Mouse (Mus musculus) heart, postnatal 0 days (tissue): ENCODE data around the gene Pik3ap1.

Experiments used
- CTCF ChIP-seq: IDR thresholded peaks from 2 replicates; pipeline ENCODE4 v1.5.1; 2016; ENCODE audit warnings: antibody characterized with exemption, control low read depth, low read depth
- EP300 ChIP-seq: IDR thresholded peaks from 2 replicates; pipeline ENCODE4 v1.6.1; 2016; ENCODE audit warnings: antibody characterized with exemption, low read depth

GRCm38 (mm10) chr19:41384922-41385508 is at the start of gene Pik3ap1:
- no peak for TF ChIP-seq CTCF
- TF ChIP-seq EP300: no peak
